Mouse (Mus musculus) brain, embryonic 18.5 days (tissue): Measurements from ENCODE around the gene Stx4a.
"Not testable (repeated sequence)": the region's sequence is repeated elsewhere in the genome, so short reads cannot be mapped to it uniquely, and the experiment has no call there.

ENCODE experiments used
- DNase-seq: peaks from one replicate; pipeline ENCODE4 v3.0.0-alpha.2; 2012; ENCODE audit warnings: low read depth, low spot score

The Stx4a gene

DNA sequence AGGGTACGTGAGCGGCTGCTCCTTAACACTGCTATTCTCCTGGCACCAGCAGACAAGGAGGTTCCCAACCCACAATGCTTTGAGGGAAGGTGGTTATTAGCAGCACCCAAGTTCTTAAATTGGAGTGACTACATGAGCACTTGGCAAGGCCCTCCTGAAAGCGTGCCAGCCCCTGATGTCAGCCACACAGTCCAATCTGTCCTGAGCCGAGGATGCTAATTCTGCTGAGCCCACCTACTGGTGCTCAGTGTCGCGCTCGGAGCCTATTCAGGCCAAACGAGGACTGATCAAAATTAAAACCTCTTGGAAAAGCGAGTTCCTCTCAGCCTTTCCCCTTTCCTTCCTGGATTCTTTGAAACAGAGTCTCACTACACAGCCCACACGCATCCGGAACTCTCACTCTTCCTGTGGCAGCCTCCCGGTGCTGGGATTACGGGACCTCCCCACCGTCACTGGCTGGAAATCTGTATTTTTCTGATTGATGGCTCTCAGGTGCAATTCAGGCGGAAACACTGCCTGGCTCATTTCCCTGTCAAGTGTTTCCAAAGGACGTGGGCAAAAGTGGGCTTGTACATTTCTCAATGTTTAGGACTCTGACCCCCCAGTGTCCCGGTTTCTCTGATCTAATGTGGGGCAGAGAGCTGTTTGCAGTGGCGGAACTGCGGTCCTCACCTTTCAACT, 9.7 kb upstream of the Stx4a start:
- DNase-seq: peak; percentile 20

- DNase-seq: no peak
Observed at GRCm38 (mm10) chr7:127815116-127815665, 8.9 kb upstream of the Stx4a start.

DNA sequence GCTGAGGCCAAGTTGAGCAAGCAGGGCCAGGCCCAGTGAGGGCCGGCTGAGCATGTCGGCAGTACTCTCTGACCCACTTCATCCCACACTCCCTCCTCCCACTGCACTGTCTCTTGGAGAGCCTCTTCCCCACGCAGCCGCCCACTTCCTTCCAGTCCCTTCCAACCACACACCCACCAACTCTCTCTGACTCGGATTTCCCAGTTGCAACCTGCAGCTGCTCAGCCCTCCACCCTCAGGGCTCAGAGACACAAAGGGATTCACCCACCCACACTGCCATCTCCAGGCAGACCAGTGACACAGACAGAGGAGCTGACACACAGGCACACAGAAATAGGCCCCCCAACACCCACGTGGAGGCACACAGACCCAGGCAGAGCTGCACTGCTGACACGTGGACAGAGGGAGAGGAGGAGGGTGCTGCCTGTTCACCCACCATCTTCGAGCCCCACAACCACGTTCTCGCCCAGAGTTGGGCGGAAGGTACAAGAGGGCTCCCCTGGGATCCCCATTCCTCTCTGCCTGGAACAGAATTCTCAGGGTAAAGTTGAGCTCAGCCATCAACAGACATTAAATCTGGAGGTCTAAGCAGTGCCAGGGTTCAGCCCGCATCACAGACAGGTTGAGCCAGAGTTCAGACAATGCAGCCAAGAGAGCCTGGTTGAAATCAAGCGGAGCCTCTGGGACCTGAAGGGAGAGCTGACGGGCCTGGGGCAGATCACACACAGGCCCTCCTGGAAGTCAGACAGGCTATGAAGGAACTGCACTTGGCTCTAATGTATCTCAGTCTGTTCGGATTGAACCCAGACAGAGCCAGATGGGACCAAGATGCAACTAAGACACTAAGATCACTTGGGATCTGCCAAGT, 7.9 kb upstream of the Stx4a start:
- DNase-seq: no peak

DNA sequence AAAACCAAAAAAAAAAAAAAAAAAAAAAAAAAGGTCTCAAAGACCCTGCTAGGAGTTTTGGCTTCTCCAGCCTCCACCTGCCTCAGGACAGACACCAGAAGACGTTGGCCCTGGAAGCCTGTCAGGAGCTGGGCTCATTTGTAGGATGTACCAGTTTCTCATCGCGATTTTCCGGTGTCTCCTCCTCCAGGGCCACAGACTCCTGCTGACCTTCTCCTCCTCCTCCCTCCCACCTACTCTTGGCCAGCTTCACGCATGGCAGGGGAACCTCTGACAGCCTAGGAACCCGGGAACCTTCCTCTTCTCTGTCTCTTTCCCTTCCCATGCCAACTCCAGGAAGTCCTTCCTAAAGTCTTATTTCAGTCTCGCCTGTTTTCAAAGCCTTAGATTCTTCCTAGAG, 7.0 kb upstream of the Stx4a start:
- DNase-seq: no peak

- DNase-seq: no peak
Observed at GRCm38 (mm10) chr7:127817776-127818175, 6.3 kb upstream of the Stx4a start.

DNA sequence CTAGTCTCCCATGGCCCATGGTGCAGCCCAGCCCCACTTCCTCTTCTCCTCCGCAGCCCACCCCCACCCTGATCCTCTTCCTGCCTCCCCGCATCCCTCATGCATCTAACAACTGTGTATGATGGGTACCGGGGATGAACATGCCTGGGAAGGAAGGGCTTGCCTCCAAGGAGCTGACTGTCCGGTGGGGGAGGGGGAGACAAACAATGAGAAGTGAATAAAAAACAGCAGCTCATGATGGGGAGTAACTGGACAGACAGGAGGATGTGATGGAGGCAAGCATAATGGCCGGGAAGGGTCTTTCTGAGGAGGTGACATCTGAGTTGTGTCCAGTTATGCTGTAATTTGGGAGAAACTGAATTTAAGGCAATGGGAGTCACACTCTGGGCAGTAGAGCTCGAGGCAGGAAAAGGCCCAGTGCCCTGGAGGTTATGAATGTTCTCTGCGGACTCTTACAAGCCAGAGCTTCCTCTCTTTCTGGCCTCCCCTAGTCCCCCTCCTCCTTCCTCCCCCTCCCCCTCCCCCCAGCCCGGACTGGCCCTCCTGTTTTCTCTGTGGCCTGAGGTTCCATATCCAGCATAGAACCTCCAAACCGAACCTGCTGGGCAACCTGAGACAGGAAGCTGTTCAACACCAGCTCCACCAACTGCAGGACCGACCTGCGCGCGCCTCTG, 3.1 kb upstream of the Stx4a start:
- DNase-seq: no peak

DNA sequence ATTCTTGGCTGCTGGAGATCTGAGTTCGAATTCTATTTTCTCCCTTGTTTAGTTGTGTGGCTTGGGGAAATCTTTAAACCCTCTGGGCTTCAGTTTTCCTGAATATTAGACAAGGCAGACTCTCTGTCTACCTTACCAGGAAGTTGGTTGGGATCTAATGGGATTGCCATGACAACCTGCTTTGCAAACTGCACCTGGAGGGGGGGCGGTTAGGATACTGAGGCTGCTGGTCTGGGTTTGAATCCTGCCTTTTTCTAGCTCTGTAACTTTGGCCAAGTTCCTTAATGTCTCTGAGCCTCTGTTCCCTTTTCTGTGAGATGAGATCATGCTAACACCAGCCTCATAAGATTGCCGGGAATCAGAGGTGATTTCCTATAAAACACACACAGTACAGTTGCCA, 1.6 kb upstream of the Stx4a start:
- no peak for DNase-seq

- no peak for DNase-seq
Observed at GRCm38 (mm10) chr7:127823236-127824171, 590 bp upstream of the Stx4a start.

DNA sequence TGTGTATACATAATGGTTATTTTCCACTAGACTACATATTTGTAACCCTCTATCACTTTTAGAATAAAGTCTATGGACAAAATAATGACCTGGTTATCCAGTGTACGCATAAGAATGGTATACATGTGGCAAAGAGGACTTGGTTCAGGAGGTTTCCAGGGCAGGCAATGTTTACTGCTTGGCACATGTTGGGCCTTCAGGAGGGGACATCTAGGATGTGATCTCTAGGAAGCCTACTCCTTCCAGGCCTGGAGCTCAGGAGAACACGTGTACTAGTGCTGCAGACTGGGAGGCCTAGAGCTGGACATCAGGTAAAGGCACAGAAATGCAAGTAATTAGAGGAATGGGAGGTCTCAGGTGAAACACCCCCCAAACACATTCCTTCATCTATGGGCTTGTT, 11.5 kb downstream of the Stx4a start:
- no peak for DNase-seq

DNA sequence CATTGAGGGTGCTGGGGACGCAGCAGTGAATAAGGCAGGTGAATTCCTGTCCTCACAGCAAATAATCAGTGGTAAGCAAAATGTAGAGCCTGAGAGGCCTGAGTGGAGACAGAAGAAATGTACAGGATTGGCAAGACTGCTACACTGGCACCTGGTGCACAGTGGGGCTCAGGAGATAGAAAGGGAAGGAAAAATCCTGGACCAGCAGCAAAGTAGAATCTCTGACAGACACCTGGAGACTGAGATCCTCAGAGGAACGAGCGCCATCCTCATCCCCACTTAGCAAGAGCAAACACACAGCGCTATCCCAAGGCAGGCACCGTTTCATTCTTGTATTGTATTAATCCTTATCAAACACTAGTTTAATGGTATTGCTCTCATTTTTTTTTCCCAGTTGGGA, 13.4 kb downstream of the Stx4a start:
- no peak for DNase-seq

- not testable (repeated sequence) for DNase-seq
Observed at GRCm38 (mm10) chr7:127837878-127838277, 13.8 kb downstream of the Stx4a start.

DNA sequence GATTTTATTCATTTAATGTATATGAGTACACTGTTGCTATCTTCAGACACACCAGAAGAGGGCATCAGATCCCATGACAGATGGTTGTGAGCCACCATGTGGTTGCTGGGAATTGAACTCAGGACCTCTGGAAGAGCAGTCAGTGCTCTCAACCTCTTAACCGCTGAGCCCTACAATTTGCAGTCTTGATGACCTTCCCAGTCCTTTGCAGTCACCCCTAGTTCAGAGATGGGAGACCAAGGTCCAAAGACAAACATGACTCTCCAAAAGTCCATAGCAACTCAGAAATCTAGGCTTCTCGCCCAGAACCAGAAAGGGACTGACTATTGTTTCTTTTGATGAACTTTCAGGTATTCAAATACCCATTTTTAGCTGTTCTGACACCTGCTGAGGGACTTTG, 15.9 kb downstream of the Stx4a start:
- not testable (repeated sequence) for DNase-seq

DNA sequence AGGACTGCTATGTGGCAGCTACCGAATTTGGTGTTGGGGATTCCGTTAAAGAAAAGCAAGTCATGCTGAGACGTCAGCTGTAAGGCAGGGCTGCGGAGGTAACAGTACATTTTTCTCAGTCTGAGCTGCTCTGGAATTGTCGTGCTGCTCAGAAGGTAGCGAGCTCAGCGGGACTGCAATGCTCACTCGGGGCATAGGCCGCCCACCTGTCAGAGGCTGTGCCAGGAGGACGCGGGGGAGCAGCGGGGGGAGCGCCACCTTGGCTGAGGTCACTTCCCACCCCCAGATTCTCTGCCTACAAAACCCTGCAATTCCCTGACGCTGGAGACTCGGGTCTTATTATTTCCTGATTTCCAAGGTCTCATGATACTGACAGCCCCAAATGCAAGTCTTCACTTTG, 16.8 kb downstream of the Stx4a start:
- DNase-seq: no peak

GRCm38 (mm10) chr7:127841340-127842000, 17.4 kb downstream of the Stx4a start:
- DNase-seq: peak; percentile 94

DNA sequence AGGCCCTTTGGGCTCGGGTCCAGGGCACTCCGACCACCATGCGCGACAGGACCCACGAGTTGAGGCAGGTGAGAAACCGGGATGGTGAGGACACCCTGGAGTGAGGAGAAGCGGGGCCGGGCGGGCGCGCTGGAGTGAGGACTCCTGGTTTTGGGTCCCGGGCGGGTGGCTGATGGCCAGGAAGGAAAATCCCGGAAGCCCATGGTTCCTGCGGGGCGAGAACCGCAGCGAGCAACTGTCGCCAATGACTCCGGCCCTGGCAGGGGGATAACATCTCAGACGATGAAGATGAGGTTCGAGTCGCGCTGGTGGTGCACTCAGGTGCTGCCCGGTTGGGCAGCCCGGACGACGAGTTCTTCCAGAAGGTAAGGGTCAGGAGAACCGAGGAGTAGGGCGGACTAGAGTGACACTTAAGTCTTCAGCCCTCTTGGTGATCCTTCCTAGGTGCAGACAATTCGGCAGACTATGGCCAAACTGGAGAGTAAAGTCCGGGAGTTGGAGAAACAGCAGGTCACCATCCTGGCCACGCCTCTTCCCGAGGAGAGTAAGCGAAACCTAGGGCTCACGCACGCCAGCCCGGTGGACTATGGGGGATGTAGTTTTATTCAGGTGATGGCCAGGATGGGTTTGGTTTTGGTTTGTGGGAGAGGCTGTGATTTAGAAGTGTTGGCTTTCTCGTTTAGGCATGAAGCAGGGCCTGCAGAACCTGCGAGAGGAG, 18.1 kb downstream of the Stx4a start:
- DNase-seq: peak; percentile 20

- no peak for DNase-seq
Observed at GRCm38 (mm10) chr7:127849973-127850875, 26.1 kb downstream of the Stx4a start.

- no peak for DNase-seq
Observed at GRCm38 (mm10) chr7:127850906-127851305, 26.8 kb downstream of the Stx4a start.

DNA sequence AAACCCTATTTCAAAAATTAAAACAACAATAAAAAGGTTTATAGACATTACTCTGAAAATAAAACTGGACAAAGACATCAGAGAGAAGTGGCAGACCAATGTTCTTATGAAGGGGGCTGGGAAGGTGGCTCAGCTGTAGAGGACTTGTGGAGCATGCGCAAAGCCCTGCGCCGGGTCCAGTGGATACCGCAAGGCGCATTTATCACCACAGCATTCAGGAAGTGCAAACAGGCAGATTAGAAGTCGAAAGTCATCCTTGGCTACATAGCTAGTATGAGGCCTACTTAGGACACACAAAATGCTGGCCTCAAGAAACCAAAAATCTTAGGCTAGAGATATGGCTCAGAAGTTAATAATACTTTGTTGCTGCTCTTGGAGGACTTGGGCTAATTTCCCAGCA, 34.2 kb downstream of the Stx4a start:
- DNase-seq: no peak

DNA sequence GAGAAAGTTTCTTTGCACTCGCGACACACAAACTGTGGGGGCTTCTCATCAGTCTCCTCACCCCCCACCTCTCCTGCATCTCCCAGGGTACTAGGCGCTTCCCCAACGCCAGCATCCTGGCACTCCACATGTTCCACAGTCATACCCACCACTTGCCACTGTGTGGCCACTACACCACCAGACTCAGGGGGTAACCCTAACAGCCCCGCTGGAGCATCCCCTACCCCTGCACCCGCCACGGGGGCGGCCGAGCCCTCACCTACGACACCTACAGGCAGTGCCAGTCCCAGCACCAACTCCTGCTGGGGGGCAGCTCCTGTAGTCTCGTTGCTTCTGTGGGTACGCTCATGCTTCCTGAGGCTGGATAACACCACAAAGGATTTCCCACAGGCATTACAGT, 42.3 kb downstream of the Stx4a start:
- DNase-seq: no peak
